Mouse (Mus musculus): Measurements from ENCODE around the gene Lrrc1.

Lrrc1 gene

DNA sequence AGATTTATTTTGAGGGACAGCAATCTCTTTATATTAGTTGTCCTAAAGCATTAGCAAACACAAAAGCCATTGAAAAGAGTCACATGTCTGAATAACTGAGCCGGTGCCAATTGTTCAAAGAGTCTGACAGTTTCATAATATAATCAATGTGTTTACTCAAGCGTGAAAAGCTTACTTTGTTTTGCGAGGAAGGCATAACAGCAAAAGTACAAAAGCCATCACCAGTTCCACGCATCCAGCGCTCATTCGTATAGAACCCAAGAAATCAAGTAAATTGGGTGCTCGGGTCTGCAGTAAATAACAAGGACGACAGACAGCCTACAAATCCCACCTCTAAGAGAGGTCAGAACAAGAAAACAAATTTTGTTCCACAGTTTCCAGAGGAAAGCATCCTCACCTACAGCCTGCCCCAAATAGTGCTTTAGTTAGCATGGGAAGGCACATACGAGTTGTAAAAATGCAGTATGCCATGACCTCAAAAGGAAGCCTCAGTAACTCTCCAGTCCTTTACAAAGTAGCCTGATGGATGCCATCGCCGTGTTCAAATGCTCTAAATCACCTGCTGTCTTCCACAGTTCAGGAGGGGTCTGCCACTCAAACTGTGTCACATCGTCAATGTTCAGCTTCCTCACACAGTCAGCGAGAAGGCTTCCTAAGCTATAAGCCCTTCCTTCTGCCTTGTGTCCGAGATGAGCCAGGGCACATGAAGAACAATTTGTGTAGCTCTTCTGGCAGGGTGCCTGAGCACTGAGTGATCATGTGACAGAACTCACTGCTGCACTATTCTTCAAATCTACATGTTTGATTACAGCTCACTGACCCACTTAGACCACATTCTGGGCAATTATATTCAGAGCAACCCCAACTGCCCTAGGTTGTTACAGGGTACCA lies 41.9 kb downstream of the Lrrc1 start:
- in situ Hi-C loops (cut with MboI, MseI): no loop called here

GRCm38 (mm10) chr9:77502171-77502547 lies 42.5 kb downstream of the Lrrc1 start:
- in situ Hi-C loops (cut with MboI, MseI): no loop called here

DNA sequence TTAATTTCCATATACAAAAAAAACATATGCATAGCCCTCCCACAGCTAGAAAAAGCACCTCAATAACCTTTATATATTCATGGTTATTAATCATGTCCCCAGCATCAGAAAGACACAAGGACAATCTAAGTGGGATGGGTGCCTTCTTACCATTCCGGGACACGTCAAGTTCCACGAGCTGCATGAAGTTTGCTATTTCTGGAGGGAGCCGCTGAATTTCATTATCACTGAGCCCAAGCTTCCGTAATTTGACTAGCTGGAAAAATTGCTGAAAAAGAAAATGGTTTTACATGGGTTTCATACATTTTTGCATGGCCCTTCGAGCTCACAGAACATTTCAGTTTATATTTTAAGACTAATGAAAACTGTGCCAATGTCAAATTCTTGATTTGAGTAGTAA lies 45.6 kb downstream of the Lrrc1 start:
- in situ Hi-C loops (cut with MboI, MseI): no loop called here

GRCm38 (mm10) chr9:77498406-77498805 lies 46.3 kb downstream of the Lrrc1 start:
- in situ Hi-C loops (cut with MboI, MseI): no loop called here

GRCm38 (mm10) chr9:77497173-77497572 lies 47.5 kb downstream of the Lrrc1 start:
- in situ Hi-C loops (cut with MboI, MseI): no loop called here

DNA sequence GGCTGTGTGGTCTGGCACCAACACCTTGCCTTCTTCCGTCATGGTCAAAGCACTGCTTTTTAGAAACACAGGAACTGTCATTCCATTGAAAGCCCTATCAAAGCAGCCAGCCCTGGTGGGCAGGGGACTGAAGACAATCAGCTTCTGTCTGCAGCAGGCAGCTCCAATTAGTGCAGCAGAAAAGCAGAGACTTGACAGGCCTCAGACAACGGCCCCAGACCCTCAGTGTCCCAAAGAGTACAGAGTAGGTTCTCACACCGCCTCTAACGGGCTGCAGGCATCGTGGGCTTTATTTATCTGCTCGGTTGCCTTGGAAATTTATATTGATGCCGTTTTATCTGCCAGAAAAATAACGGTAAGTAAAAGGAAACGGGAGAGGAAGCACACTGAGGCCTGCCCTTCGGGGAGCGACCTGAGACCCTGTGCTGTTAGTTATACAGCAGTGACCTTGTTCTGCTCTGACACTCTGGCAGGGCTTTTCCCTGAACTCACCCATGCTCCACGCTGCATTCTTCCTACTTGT lies 48.1 kb downstream of the Lrrc1 start:
- in situ Hi-C loops (cut with MboI, MseI): no loop called here

DNA sequence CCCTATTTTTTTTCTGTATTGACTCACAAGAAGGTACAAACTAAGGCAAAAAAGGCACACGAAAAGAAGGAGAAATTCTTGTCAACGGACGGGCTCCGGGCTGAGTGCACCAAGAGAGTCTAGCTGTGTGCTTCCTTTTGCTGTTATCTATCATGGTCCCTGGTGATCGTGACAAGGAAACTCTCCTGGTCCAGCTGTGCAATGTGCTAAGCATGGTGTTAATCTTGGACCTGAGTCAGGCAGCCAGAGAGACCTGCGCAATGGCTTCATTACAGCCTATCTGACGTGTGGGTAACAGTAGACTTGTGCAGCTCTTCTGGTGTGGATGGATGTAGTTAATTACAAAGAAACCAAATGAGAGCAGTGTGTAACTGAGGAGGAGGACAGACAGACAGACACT lies 50.4 kb downstream of the Lrrc1 start:
- in situ Hi-C loops (cut with MboI, MseI): no loop called here

GRCm38 (mm10) chr9:77488611-77489010 lies 56.1 kb downstream of the Lrrc1 start:
- in situ Hi-C loops (cut with MboI, MseI): no loop called here

DNA sequence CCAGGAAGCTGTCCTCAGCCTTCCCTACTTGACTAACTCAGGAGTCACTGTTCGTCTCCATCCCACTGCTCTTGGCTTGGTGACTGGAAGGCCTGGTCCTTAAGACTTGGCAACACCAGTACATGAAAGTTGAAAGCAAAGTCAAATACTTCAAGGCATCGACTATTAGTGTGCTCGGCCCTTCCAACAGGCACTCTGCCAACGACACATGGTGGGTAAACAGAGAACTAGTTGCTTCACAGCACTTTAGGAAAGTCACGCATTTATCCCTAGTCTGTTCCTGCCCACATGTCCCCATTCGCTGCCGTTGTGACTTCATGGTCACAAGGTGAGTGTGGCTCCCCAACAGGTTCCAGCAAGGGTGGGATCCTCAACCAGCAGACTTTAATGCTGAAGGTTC lies 57.2 kb downstream of the Lrrc1 start:
- in situ Hi-C loops (cut with MboI, MseI): no loop called here

GRCm38 (mm10) chr9:77485915-77486314 lies 58.8 kb downstream of the Lrrc1 start:
- in situ Hi-C loops (cut with MboI, MseI): no loop called here

DNA sequence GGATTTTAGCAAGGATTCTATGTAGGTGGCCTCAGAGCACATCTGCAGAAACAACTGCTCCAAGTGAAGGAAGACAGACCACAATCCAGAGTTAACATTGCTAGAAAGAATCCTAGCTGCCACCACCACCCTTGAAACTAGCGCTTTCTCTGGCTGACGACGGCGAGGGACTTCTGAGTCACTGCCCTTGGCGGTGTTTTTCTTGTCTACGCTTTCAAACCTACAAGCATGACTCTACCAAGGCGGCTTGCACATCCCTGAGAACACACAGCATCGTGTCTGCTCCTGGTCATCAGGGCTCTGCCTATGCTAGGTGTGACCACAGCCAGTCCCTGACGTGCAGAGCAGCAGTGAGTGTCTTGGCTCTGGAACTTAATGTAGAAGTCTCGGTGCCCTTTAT lies 59.9 kb downstream of the Lrrc1 start:
- in situ Hi-C loops (cut with MboI, MseI): no loop called here

GRCm38 (mm10) chr9:77483559-77483958 lies 61.1 kb downstream of the Lrrc1 start:
- in situ Hi-C loops (cut with MboI, MseI): no loop called here

- in situ Hi-C loops (cut with MboI, MseI): no loop called here
Measured at GRCm38 (mm10) chr9:77482281-77482680, 62.4 kb downstream of the Lrrc1 start.

DNA sequence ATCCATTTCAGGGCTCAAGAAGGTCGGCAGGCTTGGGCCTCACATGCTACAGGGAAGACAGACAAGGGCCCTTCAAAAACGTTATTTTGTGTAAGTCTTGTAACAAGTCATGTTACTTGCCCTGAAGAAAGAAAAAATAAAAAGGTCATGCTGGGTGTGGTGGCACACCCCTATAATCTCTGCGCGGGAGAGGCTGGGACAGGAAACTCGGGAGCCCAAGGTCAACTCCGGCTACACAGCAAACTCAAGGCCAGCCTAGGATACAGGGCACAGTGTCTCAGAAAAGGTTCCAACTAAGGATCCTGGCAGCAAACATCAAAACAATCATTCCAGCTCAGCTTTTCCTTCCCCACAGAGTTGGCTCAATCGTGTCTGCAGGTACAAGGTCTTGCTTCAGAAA lies 63.3 kb downstream of the Lrrc1 start:
- in situ Hi-C loops (cut with MboI, MseI): no loop called here

- in situ Hi-C loops (cut with MboI, MseI): no loop called here
Measured at GRCm38 (mm10) chr9:77480574-77481319, 63.9 kb downstream of the Lrrc1 start.

- in situ Hi-C loops (cut with MboI, MseI): no loop called here
Measured at GRCm38 (mm10) chr9:77480001-77480400, 64.7 kb downstream of the Lrrc1 start.

DNA sequence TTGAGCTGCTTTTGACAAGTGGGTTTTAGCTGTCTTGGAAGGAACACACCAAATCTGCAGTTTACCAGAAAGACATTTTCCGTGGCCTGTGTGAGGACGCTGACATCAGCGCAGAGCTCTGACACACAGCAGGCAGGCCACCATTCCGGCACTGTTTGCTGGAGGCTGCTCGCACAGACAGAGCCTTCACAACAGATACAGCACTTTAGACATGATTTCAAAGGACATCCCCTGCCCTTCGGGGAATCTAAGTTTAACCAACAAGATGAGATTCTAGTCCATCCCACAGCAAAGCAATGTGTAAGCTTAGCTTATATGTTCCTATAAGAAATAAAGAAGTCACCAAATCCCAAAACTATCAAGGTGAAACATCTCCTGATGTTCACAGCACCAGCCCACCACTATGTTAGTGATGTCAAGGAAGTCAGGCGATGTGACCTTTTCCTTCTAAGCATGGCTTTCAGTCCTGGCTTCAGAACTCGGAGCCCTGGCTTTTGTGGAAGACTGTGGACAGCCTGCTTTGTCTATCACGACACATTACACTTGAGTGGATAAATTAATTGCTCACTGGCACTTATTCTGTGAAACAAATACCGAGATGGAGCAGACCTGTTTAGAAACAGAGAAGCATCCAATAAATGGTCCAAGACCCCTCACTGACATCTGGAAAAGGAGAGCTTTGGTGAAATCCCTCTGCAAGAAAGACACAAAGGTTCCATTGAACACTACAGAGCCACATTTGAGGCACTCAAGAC lies 66.3 kb downstream of the Lrrc1 start:
- in situ Hi-C loops (cut with MboI, MseI): no loop called here

- in situ Hi-C loops (cut with MboI, MseI): no loop called here
Measured at GRCm38 (mm10) chr9:77474535-77474934, 70.1 kb downstream of the Lrrc1 start.

DNA sequence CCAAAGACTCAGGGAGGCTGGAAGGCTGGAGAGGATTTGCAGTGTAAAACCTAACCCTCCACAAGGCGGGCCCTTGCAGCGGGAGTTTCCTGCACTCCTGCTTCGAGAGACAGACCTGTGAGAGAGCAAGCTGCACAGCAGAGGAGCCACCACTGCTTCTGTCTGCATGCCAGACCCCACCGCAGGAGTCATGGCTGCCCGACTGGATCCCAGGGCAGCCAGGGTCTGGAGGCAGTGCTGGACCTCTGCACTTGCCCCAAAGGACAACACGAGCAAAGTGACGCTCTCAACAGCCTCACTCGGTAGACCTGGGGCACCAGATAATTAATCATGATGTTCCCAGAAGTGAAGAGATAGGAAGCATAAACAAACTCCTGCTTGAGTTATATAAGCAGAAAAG lies 72.1 kb downstream of the Lrrc1 start:
- in situ Hi-C loops (cut with MboI, MseI): no loop called here

- in situ Hi-C loops (cut with MboI, MseI): no loop called here
Measured at GRCm38 (mm10) chr9:77471646-77472220, 72.9 kb downstream of the Lrrc1 start.

- in situ Hi-C loops (cut with MboI, MseI): no loop called here
Measured at GRCm38 (mm10) chr9:77469791-77470607, 74.7 kb downstream of the Lrrc1 start.
